Mouse (Mus musculus): Measurements from ENCODE around the gene Mepe. TPM values are rescaled to one million over a fixed set of nuclear protein-coding genes. Genes with fewer than 3 reads are reported as not detected.

Mepe gene
- total and polyA plus RNA-seq, 3 experiments = not detected

- TF ChIP-seq TAL1 (conservative IDR thresholded peaks at IDR 0.05; ENCODE audit: low read depth, low read length) = no peak
- TF ChIP-seq CTCF (IDR thresholded peaks at IDR 0.05; ENCODE audit: low read depth, low read length) = no peak
- no peak for TF ChIP-seq POLR2AphosphoS5 (IDR thresholded peaks at IDR 0.05; ENCODE audit: insufficient replicate concordance, low read depth, low read length)
- TF ChIP-seq GATA1 (IDR thresholded peaks at IDR 0.05; ENCODE audit: borderline replicate concordance, low read length) = no peak
- no peak for TF ChIP-seq GATA2 (IDR thresholded peaks at IDR 0.05; ENCODE audit: borderline replicate concordance, low read depth, low read length)
- Histone ChIP-seq H3K4me3 (ENCODE audit: low read depth, low read length) (no peak overlapping the region), H3K4me1 (ENCODE audit: insufficient read depth, low read depth, low read length) (no peaks in the 10 kb centered on the region), H3K27me3 (ENCODE audit: insufficient read depth, low read length) (no peaks in the 10 kb centered on the region), H3K9me3 (replicated peaks) (peaks cover 43% of the 10 kb centered on the region), H3K36me3 (replicated peaks) (no peaks in the 10 kb centered on the region)
- ATAC-seq (ENCODE audit: extremely low read depth, insufficient number of reproducible peaks, low FRiP score, poor library complexity, severe bottlenecking) (no peak), DNase-seq (ENCODE audit: low spot score) (no peak)
Observed at GRCm38 (mm10) chr5:104374308-104374660, 49.2 kb downstream of the Mepe start.

GRCm38 (mm10) chr5:104375132-104375531 is 50.0 kb downstream of the Mepe start:
- Histone ChIP-seq H3K9me3 (replicated peaks) (peaks cover 39% of the 10 kb centered on the region), H3K4me1 (ENCODE audit: insufficient read depth, low read depth, low read length) (no peaks in the 10 kb centered on the region), H3K4me3 (ENCODE audit: low read depth, low read length) (no peak overlapping the region), H3K36me3 (replicated peaks) (no peaks in the 10 kb centered on the region), H3K27me3 (ENCODE audit: insufficient read depth, low read length) (no peaks in the 10 kb centered on the region)
- TF ChIP-seq GATA1 (IDR thresholded peaks at IDR 0.05; ENCODE audit: borderline replicate concordance, low read length) (no peak), TAL1 (conservative IDR thresholded peaks at IDR 0.05; ENCODE audit: low read depth, low read length) (no peak), GATA2 (IDR thresholded peaks at IDR 0.05; ENCODE audit: borderline replicate concordance, low read depth, low read length) (no peak), POLR2AphosphoS5 (IDR thresholded peaks at IDR 0.05; ENCODE audit: insufficient replicate concordance, low read depth, low read length) (no peak), CTCF (IDR thresholded peaks at IDR 0.05; ENCODE audit: low read depth, low read length) (no peak)
- no peak for ATAC-seq (ENCODE audit: extremely low read depth, insufficient number of reproducible peaks, low FRiP score, poor library complexity, severe bottlenecking)
- no peak for DNase-seq (ENCODE audit: low spot score)

- ATAC-seq (ENCODE audit: extremely low read depth, insufficient number of reproducible peaks, low FRiP score, poor library complexity, severe bottlenecking) (no peak), DNase-seq (ENCODE audit: low spot score) (no peak)
- H3K9me3 ChIP-seq (replicated peaks) = peaks cover 38% of the 10 kb centered on the region
- TF ChIP-seq GATA1 (IDR thresholded peaks at IDR 0.05; ENCODE audit: borderline replicate concordance, low read length) (no peak), POLR2AphosphoS5 (IDR thresholded peaks at IDR 0.05; ENCODE audit: insufficient replicate concordance, low read depth, low read length) (no peak), GATA2 (IDR thresholded peaks at IDR 0.05; ENCODE audit: borderline replicate concordance, low read depth, low read length) (no peak), CTCF (IDR thresholded peaks at IDR 0.05; ENCODE audit: low read depth, low read length) (no peak), TAL1 (conservative IDR thresholded peaks at IDR 0.05; ENCODE audit: low read depth, low read length) (no peak)
- no peaks in the 10 kb centered on the region for H3K4me1 ChIP-seq (ENCODE audit: insufficient read depth, low read depth, low read length)
- no peaks in the 10 kb centered on the region for H3K27me3 ChIP-seq (ENCODE audit: insufficient read depth, low read length)
- H3K36me3 ChIP-seq (replicated peaks) = no peaks in the 10 kb centered on the region
- H3K4me3 ChIP-seq (ENCODE audit: low read depth, low read length) = no peak overlapping the region
Observed at GRCm38 (mm10) chr5:104376890-104377289, 51.8 kb downstream of the Mepe start.

- H3K4me1 ChIP-seq (ENCODE audit: insufficient read depth, low read depth, low read length) = no peaks in the 10 kb centered on the region
- DNase-seq (ENCODE audit: low spot score) (no peak), ATAC-seq (ENCODE audit: extremely low read depth, insufficient number of reproducible peaks, low FRiP score, poor library complexity, severe bottlenecking) (no peak)
- H3K36me3 ChIP-seq (replicated peaks) = no peaks in the 10 kb centered on the region
- H3K4me3 ChIP-seq (ENCODE audit: low read depth, low read length) = no peak overlapping the region
- no peaks in the 10 kb centered on the region for H3K27me3 ChIP-seq (ENCODE audit: insufficient read depth, low read length)
- no peak for TF ChIP-seq POLR2AphosphoS5 (IDR thresholded peaks at IDR 0.05; ENCODE audit: insufficient replicate concordance, low read depth, low read length)
- TF ChIP-seq GATA1 (IDR thresholded peaks at IDR 0.05; ENCODE audit: borderline replicate concordance, low read length) = no peak
- no peak for TF ChIP-seq TAL1 (conservative IDR thresholded peaks at IDR 0.05; ENCODE audit: low read depth, low read length)
- no peak for TF ChIP-seq CTCF (IDR thresholded peaks at IDR 0.05; ENCODE audit: low read depth, low read length)
- TF ChIP-seq GATA2 (IDR thresholded peaks at IDR 0.05; ENCODE audit: borderline replicate concordance, low read depth, low read length) = no peak
- H3K9me3 ChIP-seq (replicated peaks) = peaks cover 33% of the 10 kb centered on the region
Observed at GRCm38 (mm10) chr5:104380574-104380973, 55.4 kb downstream of the Mepe start.

GRCm38 (mm10) chr5:104381671-104382070 is 56.5 kb downstream of the Mepe start:
- Histone ChIP-seq H3K36me3 (replicated peaks) (no peaks in the 10 kb centered on the region), H3K4me1 (ENCODE audit: insufficient read depth, low read depth, low read length) (no peaks in the 10 kb centered on the region), H3K27me3 (ENCODE audit: insufficient read depth, low read length) (no peaks in the 10 kb centered on the region), H3K4me3 (ENCODE audit: low read depth, low read length) (no peak overlapping the region), H3K9me3 (replicated peaks) (peaks cover 38% of the 10 kb centered on the region)
- TF ChIP-seq GATA2 (IDR thresholded peaks at IDR 0.05; ENCODE audit: borderline replicate concordance, low read depth, low read length) (no peak), GATA1 (IDR thresholded peaks at IDR 0.05; ENCODE audit: borderline replicate concordance, low read length) (no peak), CTCF (IDR thresholded peaks at IDR 0.05; ENCODE audit: low read depth, low read length) (no peak), TAL1 (conservative IDR thresholded peaks at IDR 0.05; ENCODE audit: low read depth, low read length) (no peak), POLR2AphosphoS5 (IDR thresholded peaks at IDR 0.05; ENCODE audit: insufficient replicate concordance, low read depth, low read length) (no peak)
- ATAC-seq (ENCODE audit: extremely low read depth, insufficient number of reproducible peaks, low FRiP score, poor library complexity, severe bottlenecking) (no peak), DNase-seq (ENCODE audit: low spot score) (no peak)

GRCm38 (mm10) chr5:104384540-104384939 is 59.4 kb downstream of the Mepe start:
- no peaks in the 10 kb centered on the region for H3K27me3 ChIP-seq (ENCODE audit: insufficient read depth, low read length)
- peaks cover 38% of the 10 kb centered on the region for H3K9me3 ChIP-seq (replicated peaks)
- no peaks in the 10 kb centered on the region for H3K36me3 ChIP-seq (replicated peaks)
- DNase-seq (ENCODE audit: low spot score) (no peak), ATAC-seq (ENCODE audit: extremely low read depth, insufficient number of reproducible peaks, low FRiP score, poor library complexity, severe bottlenecking) (no peak)
- no peak for TF ChIP-seq TAL1 (conservative IDR thresholded peaks at IDR 0.05; ENCODE audit: low read depth, low read length)
- TF ChIP-seq GATA2 (IDR thresholded peaks at IDR 0.05; ENCODE audit: borderline replicate concordance, low read depth, low read length) = no peak
- no peak for TF ChIP-seq CTCF (IDR thresholded peaks at IDR 0.05; ENCODE audit: low read depth, low read length)
- no peak for TF ChIP-seq GATA1 (IDR thresholded peaks at IDR 0.05; ENCODE audit: borderline replicate concordance, low read length)
- no peaks in the 10 kb centered on the region for H3K4me1 ChIP-seq (ENCODE audit: insufficient read depth, low read depth, low read length)
- no peak overlapping the region for H3K4me3 ChIP-seq (ENCODE audit: low read depth, low read length)

All from G1E (cell line).